Mouse (Mus musculus): ENCODE measurements around the gene Podxl2. TPM values are rescaled to one million over a fixed set of nuclear protein-coding genes. Genes with fewer than 3 reads are reported as not detected.
A peak's percentile ranks its signal among the peaks of the same experiment; 100 is the strongest.

Podxl2 gene
- polyA plus RNA-seq, 1 experiment from 2014 or later = 36.3 TPM

- no peak for ATAC-seq
- 92% methylated on average over 17 of the region's 17 CpGs for WGBS
- Histone ChIP-seq H3K9me3 (ENCODE audit: control insufficient read depth) (no peaks in the 10 kb centered on the region), H3K27ac (ENCODE audit: low read depth, low read length) (peak overlapping the region; percentile 54; the same call in 1 of the 2 replicates), H3K27me3 (replicated peaks; ENCODE audit: control insufficient read depth, insufficient read depth, low read length) (no peaks in the 10 kb centered on the region), H3K4me3 (ENCODE audit: low read depth, low read length) (no peak overlapping the region), H3K4me2 (replicated peaks; ENCODE audit: low read depth) (no peak overlapping the region), H3K4me1 (replicated peaks; ENCODE audit: control insufficient read depth, insufficient read depth, low read length) (no peaks in the 10 kb centered on the region), H3K9ac (ENCODE audit: low read depth, low read length) (no peak overlapping the region), H3K36me3 (ENCODE audit: control insufficient read depth, insufficient read depth) (peaks cover 71% of the 10 kb centered on the region)
- no peak for TF ChIP-seq CTCF (IDR thresholded peaks at IDR 0.05; ENCODE audit: low read depth)
Observed at GRCm38 (mm10) chr6:88884690-88885089, 9.8 kb upstream of the Podxl2 start.

DNA sequence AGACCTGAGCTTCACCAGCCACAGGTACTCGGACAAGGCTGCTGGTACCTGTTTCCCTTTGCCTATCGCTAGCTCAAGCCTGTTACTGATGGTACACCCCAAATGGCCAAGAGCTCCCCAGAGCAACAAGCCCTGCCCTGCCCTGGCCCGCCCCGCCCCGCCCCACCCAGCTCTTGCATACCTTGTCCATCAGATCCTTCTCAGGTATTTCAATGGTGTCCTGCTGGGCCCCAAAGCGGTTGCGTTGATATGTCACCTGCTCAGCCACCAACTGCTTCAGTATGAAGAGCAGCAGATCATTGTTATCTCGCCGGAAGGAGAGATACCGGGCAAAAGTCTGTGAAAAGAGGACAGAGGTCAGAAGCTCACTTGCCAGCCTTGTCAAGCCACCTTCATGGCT, 9.4 kb upstream of the Podxl2 start:
- H3K4me3 ChIP-seq (ENCODE audit: low read depth, low read length) = no peak overlapping the region
- 64% methylated on average over 10 of the region's 10 CpGs for WGBS
- no peaks in the 10 kb centered on the region for H3K27me3 ChIP-seq (replicated peaks; ENCODE audit: control insufficient read depth, insufficient read depth, low read length)
- ATAC-seq = peak; percentile 26; the same call in 1 of the 2 replicates
- H3K36me3 ChIP-seq (ENCODE audit: control insufficient read depth, insufficient read depth) = peaks cover 66% of the 10 kb centered on the region
- H3K9me3 ChIP-seq (ENCODE audit: control insufficient read depth) = no peaks in the 10 kb centered on the region
- H3K9ac ChIP-seq (ENCODE audit: low read depth, low read length) = no peak overlapping the region
- H3K27ac ChIP-seq (ENCODE audit: low read depth, low read length) = peak overlapping the region; percentile 54
- no peak for TF ChIP-seq CTCF (IDR thresholded peaks at IDR 0.05; ENCODE audit: low read depth)
- no peak overlapping the region for H3K4me2 ChIP-seq (replicated peaks; ENCODE audit: low read depth)
- no peaks in the 10 kb centered on the region for H3K4me1 ChIP-seq (replicated peaks; ENCODE audit: control insufficient read depth, insufficient read depth, low read length)

DNA sequence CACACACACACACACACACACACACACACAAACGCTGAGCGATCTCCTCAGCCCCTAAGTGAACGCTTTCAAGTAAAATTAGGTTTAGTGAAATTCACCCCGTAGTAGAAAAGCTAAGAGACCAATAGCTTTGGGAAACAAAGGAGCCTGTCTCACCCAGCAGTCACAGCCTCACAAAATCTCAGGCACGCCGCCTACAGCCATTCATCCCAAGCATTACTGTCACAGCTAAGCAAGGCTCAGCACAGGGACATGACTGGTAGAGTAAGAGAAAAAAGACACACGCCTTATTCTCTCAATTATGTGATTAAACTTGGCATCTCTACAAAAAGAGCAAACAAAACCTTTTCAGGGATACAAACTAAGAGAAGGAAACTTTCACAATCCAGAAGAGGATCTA, 6.5 kb upstream of the Podxl2 start:
- no peaks in the 10 kb centered on the region for H3K4me1 ChIP-seq (replicated peaks; ENCODE audit: control insufficient read depth, insufficient read depth, low read length)
- H3K9ac ChIP-seq (ENCODE audit: low read depth, low read length) = no peak overlapping the region
- H3K4me3 ChIP-seq (ENCODE audit: low read depth, low read length) = no peak overlapping the region
- H3K36me3 ChIP-seq (ENCODE audit: control insufficient read depth, insufficient read depth) = peaks cover 40% of the 10 kb centered on the region
- H3K4me2 ChIP-seq (replicated peaks; ENCODE audit: low read depth) = no peak overlapping the region
- TF ChIP-seq CTCF (IDR thresholded peaks at IDR 0.05; ENCODE audit: low read depth) = no peak
- H3K27me3 ChIP-seq (replicated peaks; ENCODE audit: control insufficient read depth, insufficient read depth, low read length) = no peaks in the 10 kb centered on the region
- H3K27ac ChIP-seq (ENCODE audit: low read depth, low read length) = no peak overlapping the region
- 81% methylated on average over 7 of the region's 7 CpGs for WGBS
- H3K9me3 ChIP-seq (ENCODE audit: control insufficient read depth) = no peaks in the 10 kb centered on the region
- no peak for ATAC-seq

GRCm38 (mm10) chr6:88879471-88879870, 4.6 kb upstream of the Podxl2 start:
- peaks cover 28% of the 10 kb centered on the region for H3K36me3 ChIP-seq (ENCODE audit: control insufficient read depth, insufficient read depth)
- no peak for ATAC-seq
- no peak overlapping the region for H3K9ac ChIP-seq (ENCODE audit: low read depth, low read length)
- H3K27me3 ChIP-seq (replicated peaks; ENCODE audit: control insufficient read depth, insufficient read depth, low read length) = peaks cover 3% of the 10 kb centered on the region
- H3K4me3 ChIP-seq (ENCODE audit: low read depth, low read length) = no peak overlapping the region
- no peaks in the 10 kb centered on the region for H3K9me3 ChIP-seq (ENCODE audit: control insufficient read depth)
- H3K4me1 ChIP-seq (replicated peaks; ENCODE audit: control insufficient read depth, insufficient read depth, low read length) = no peaks in the 10 kb centered on the region; the same call in 1 of the 2 replicates
- WGBS = 63% methylated on average over 4 of the region's 4 CpGs
- TF ChIP-seq CTCF (IDR thresholded peaks at IDR 0.05; ENCODE audit: low read depth) = peak; percentile 48
- no peak overlapping the region for H3K27ac ChIP-seq (ENCODE audit: low read depth, low read length)
- H3K4me2 ChIP-seq (replicated peaks; ENCODE audit: low read depth) = no peak overlapping the region

DNA sequence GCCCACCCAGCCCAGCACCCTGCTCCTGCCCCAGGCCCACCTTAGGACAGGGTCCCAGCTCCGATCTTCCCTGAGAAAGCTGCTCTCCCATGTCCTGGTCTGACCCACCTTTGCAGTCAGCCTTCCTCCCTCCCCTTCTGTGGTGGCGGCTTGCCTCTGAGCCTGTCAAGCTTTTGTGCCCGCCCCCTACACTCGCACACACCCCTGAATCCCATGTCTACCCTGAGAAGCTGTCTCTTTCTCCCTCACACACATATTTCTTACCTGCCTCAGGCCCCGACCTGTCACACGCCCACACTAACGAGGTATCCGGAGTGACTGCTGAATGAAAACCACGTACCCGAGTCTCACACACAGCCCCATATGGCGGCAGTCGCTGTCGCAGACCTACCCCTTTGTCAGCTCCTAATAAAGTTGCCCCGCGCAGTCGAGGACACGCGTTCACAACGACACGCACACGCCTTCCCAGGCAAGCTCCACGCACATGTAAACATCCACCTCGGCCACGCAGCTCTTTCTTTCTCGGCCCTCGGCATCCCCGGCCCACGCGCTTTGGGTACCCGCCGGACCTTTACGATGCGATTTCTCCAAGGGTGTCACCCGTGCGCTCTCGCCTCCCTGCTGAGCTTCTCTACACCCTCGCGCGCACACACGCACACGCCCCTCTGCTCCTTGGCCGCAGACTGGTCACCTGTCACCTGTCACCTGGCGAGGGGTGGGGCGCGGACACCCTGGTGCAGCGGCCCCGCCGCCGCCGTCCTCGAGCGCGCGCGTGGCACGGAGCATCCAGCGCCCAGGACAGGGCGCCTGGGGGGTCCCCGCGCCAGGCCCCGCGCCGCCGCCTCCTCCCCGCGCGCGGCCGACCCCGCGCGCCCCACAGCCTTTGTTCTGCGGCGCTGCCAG, 628 bp downstream of the Podxl2 start:
- 2% methylated on average over 69 of the region's 74 CpGs for WGBS
- Histone ChIP-seq H3K27ac (ENCODE audit: low read depth, low read length) (no peak overlapping the region), H3K4me3 (ENCODE audit: low read depth, low read length) (peak overlapping the region; percentile 66), H3K27me3 (replicated peaks; ENCODE audit: control insufficient read depth, insufficient read depth, low read length) (peaks cover 13% of the 10 kb centered on the region), H3K36me3 (ENCODE audit: control insufficient read depth, insufficient read depth) (no peaks in the 10 kb centered on the region), H3K9ac (ENCODE audit: low read depth, low read length) (peak overlapping the region; percentile 66), H3K9me3 (ENCODE audit: control insufficient read depth) (no peaks in the 10 kb centered on the region), H3K4me2 (replicated peaks; ENCODE audit: low read depth) (peak overlapping the region; percentile 95), H3K4me1 (replicated peaks; ENCODE audit: control insufficient read depth, insufficient read depth, low read length) (no peaks in the 10 kb centered on the region; the same call in none of the 2 replicates)
- TF ChIP-seq CTCF (IDR thresholded peaks at IDR 0.05; ENCODE audit: low read depth) = no peak
- peak; percentile 58 for ATAC-seq

- H3K4me1 ChIP-seq (replicated peaks; ENCODE audit: control insufficient read depth, insufficient read depth, low read length) = no peaks in the 10 kb centered on the region; the same call in none of the 2 replicates
- H3K27ac ChIP-seq (ENCODE audit: low read depth, low read length) = no peak overlapping the region
- no peaks in the 10 kb centered on the region for H3K9me3 ChIP-seq (ENCODE audit: control insufficient read depth)
- 54% methylated on average over 7 of the region's 7 CpGs for WGBS
- H3K4me3 ChIP-seq (ENCODE audit: low read depth, low read length) = no peak overlapping the region
- H3K9ac ChIP-seq (ENCODE audit: low read depth, low read length) = no peak overlapping the region
- ATAC-seq = no peak
- H3K4me2 ChIP-seq (replicated peaks; ENCODE audit: low read depth) = no peak overlapping the region
- H3K27me3 ChIP-seq (replicated peaks; ENCODE audit: control insufficient read depth, insufficient read depth, low read length) = peaks cover 13% of the 10 kb centered on the region
- no peak for TF ChIP-seq CTCF (IDR thresholded peaks at IDR 0.05; ENCODE audit: low read depth)
- no peaks in the 10 kb centered on the region for H3K36me3 ChIP-seq (ENCODE audit: control insufficient read depth, insufficient read depth)
Observed at GRCm38 (mm10) chr6:88872811-88873210, 2.0 kb downstream of the Podxl2 start.
